Mouse (Mus musculus) 416B (cell line): ENCODE data around the gene Ssty1.
"Not testable (repeated sequence)": the region's sequence is repeated elsewhere in the genome, so short reads cannot be mapped to it uniquely, and the experiment has no call there.

Experiments used
- DNase-seq: peaks from one replicate; pipeline ENCODE4 v3.0.0; 2011; ENCODE audit warnings: low read depth

Ssty1 gene

DNA sequence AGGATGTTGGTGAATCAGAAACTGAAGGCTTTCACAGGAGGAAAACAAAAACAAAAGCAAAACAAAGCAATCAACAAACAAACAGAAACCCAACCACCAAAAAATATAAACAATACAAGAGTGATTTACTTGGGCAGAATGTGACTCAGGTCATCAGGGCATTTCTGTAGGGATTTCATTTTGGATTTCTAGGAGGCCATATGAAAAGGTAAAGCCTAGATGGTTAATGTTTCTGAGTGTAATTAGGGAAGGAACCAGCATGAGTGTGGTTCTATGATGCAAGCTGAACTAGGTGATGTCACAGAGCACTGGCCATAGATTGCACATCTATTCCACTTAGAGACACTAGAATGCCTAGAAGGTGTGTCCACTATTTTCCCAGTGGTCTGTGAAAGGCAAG is at the start of gene Ssty1:
TSS of gene Ssty1 (plus strand) at position 301 of the 400 bp plus-strand sequence.
- DNase-seq: not testable (repeated sequence)

DNA sequence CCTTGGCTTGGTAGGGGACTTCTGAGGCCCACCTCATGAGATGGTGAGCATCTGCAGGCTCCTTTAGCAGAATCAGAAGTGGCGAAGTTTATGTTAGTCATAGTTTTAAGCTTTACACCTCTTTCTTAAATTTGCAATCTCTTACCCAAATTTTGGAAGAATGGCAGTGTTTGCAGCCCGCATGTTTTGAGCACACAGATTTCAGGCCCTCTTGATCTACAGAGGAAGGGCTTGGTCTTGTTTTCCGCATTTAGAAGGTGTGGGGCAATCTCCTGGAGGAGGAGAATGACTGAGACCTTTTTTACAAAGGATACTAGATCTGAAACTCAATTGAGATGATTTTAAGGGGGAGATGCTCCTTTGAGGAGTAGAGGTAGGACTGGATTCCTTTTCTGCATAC is 27.2 kb upstream of the Ssty1 start, which contains the start of gene Gm21764:
TSS of gene Gm21764 (minus strand) at position 101 of the 400 bp plus-strand sequence.
- DNase-seq: not testable (repeated sequence)
